Mouse (Mus musculus) layer of hippocampus, postnatal 36 days (tissue): Measurements from ENCODE around the gene Mast4. TPM values are rescaled to one million over a fixed set of nuclear protein-coding genes. Genes with fewer than 3 reads are reported as not detected.
"Not testable (repeated sequence)": the region's sequence is repeated elsewhere in the genome, so short reads cannot be mapped to it uniquely, and the experiment has no call there.

Experiments used
- DNase-seq, 2 experiments: peaks; one replicate each; pipeline ENCODE4 v3.0.0; 2022
- total RNA-seq, 2 experiments: library from RNA; stranded (reverse); gene quantifications; 2 replicates each; pipeline ENCODE4 v1.2.3; 2021

The Mast4 gene
- total RNA-seq, 2 experiments from 2014 or later: 53.3 to 74.6 TPM

DNA sequence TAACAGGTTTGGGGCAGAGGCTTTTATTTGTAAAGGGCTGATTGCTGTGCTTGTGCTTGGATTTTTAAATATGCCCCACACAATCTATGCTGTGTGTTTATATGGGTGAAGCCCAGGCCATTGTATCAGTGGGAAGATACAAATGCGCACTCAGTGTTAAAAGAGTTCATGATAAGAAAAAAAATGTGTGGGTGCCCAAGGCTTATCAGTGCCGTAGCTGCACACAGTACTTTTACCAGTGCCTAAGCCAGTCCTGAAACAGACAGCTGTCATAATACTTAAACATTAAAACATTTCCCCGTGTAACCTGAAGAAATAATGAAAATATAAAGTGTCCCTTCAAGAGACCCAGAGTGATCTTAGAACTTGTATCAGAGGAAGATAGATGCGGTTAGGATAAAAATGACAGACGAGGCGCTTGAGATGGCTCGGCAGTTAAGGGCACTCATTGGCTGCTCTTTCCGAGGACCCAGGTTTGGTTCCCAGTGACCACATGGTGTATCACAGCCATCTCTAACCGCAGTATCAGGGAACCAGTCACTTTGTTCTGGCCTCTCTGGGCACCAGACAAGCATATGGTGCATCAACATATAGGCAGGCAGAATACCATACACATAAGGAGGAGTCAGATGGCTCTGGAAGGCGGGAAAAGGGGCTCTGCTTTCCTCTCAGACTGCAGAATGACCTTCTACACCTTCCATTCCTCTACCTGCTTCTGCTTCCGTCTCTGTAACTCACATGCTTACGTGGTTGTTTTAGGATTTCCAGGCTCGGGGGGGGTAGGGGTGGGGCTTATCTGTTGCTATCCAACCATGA lies 594.4 kb downstream of the Mast4 start:
- no peak for DNase-seq

DNA sequence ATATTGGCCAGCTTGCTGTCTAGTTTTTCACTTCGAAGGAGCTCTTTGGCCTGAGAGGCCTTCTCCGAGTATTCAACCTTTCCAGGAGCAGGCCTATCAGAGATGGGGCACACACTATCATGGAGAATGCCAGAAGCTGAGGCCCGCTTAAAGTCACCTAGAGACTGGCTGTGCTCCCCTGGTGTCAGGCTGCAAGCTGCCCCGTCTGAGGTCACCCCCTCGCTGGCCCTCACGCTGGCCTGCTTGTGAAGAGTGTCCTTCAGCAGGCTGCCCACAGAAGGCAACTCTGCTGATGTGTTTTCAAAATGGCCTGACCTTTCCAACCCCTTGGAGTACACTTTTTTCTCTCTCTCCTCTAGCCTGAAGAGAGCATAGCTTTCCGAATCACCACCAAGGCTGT lies 596.5 kb downstream of the Mast4 start:
- DNase-seq: no peak

DNA sequence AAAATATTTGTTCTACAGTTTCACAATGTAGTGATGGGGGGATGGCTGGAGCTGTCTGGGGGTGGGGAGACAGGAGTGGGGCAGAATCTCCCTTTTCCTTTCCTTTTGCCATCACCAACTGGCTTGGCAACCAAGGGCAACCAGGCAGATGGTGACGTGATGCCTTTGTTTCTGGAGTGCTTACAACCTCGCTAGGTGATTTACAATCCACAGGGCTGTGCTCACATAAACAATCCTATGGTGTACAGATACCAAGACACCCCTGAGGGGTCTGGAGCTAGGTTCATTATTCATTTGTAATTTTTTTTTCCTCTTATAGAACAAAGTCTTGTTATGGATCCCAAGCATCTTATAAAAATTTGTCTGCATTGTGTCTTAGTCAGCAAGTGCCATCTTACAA lies 601.2 kb downstream of the Mast4 start:
- DNase-seq: no peak

DNA sequence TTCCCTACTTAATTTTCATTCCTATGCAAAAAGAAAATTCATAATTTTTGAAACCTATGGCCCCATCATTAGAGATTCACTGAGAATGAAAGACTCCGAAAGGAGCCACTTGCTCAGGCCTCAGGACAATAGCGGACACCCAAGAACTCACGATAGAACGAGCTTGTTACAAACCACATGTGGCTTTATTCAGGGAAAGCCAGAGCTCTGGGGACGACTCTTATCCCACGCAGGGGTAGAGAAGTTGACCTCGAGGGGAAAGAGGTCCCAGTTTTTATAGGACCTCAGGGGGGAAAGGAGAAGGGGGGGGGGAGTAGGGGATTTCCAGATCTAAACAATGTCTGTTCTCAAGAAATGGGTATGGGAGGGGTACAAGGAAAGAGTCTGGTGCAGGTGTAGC lies 605.3 kb downstream of the Mast4 start:
- not testable (repeated sequence) for DNase-seq

DNA sequence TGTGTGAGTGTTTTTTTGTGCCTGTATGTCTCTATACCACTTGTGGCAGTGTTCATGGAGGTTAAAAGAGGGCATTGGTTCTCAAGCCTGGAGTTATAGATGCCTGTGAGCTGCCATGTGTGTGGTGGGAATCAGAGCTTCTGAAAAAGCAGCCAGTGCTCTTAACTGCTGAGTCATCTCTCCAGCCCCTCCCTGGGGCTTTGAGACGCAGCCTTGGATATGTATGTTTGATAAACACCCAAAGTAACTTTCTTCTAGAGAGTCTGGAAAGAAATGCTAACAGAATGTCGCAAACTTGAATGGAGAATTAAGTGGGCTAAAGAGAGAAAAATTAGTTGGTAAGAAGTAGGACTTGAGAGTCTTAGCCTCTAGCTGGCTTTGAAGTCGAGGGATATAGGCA lies 606.3 kb downstream of the Mast4 start:
- no peak for DNase-seq

DNA sequence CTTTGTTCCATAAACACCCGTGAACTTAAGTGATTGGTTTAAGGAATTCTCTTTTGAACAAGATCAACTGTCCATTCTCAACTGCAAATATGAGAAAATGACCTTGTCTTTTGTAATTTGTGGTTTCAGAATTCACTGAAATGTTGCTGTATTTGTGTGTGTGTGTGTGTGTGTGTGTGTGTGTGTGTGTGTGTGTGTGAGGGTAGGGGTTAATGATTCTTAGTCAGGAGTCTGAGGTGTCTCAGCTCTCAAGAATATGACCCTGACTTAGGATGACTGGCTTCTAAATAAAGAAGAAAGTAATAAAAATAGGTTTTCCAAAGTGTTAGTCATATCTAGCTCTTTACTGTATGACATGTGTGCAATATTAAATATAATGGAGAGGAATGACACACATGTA lies 607.4 kb downstream of the Mast4 start:
- no peak for DNase-seq

DNA sequence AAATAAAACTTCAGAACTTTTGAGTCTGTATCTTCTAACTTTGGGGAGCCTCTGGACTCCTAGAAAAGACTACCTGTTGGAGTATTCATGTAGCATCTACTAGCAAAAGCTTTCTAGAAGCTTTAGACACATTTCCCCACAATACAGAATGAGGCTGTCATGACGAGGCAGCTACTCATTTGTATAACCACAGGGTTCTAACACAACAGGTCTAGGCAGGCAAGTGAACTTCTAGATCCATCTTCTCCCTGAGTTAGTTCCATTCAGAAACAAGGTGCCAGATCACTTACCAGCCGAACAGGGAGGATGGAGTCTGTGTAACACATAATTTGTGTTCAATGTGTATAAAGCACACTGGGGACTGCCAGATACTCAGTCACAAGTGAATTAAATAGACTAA lies 608.4 kb downstream of the Mast4 start:
- DNase-seq: no peak

DNA sequence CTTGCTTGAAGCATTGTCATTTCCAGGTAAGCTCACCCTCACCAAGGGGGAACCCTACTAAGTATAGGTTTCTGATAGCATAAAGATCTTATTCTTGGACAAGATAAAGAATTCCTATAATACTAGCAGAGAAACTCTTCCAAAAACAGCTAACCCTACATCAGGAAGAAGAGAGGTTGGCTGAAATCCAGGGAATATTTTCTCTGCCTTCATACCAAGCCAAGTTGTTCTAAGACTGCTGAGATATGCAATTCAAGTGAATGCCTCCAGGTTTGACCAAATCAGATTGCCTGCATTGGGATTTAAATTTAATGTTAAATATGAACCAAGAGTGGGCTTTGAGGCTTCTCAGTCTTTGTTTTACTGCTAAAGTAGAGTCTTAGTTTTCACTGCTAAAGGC lies 608.9 kb downstream of the Mast4 start:
- no peak for DNase-seq

DNA sequence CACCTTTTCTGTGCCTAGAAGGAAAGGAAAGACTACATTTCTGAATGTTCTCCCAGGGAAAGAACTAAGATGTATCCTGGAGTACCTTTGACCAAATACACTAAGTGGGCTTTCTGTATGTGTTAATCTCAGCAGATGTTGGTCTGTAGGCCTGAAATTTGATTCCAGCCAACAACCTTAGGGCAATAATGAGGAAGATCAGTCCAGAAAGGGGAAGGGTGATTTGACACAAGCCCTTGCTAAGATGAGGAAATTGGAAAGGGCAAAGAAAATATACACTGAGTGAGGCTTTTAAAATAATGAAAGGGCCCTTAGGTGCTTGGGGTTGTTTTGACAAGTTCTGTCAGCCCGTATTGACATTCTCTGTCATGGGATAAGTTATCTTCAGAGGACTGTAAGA lies 617.3 kb downstream of the Mast4 start:
- no peak for DNase-seq

DNA sequence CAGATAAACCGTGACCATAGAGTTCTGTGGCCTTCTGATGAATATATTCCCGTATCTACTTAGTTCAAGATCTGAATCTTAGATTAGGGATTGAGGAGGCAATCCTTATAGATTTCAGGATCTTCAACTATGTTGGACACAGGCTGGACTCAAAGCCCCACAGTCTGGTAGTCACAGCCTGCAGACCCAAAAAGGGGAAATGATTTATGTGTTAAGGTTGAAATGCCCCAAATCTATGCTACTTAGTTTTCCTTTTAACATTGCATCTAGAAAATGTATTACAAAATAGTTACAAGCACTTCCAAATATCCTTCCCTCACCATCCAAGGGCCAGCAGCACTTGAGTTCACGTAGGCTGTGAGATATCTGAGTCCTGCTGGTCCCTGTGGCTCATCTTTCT lies 633.6 kb downstream of the Mast4 start:
- DNase-seq: no peak

DNA sequence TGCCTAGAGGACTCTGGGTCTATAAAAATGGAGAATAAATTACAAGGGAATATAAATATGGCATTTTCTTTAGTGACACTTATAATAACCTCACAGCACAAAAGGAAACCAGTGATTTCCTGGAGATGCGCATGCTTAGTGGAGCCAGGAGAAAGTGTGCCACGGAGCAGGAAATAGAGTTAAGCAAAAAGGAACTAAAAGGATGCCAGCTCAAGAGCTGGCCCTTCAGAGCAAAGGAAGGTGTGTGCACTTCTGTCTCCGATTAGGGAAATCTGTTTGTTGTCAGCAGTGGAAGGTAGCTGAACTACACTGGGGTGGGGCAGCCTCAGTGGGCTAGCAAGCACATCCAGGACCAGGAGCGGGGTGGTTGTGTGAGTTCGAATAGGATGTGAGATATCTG lies 634.1 kb downstream of the Mast4 start:
- no peak for DNase-seq

DNA sequence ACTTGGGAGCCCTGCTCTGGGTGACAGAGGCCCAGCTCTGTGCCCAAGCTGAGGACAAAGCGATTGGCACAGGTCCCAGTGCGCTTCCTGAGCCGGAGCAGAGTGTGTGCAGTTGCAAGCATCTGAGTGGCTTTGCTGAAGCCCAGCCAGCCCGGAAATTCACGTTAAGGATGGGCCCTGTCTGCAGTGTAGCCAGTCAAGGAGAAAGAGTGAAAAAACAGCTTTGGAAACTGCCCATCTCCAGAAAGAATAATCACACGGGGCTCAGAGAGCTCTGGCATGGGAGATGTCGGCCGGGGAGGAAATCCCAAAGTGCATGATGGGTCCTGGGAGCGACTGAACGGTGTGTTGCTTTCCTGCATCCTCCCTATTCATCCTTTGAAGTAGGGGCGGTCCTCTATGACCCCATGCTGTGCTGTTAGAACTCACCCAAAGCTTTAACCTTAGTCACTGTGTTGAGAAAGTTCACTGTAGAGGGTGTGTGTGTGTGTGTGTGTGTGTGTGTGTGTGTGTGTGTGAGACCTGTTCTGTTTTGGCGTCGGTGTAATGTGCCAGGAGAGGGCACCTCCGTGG lies 635.5 kb downstream of the Mast4 start:
- peak; percentile 41 to 54 for DNase-seq

DNA sequence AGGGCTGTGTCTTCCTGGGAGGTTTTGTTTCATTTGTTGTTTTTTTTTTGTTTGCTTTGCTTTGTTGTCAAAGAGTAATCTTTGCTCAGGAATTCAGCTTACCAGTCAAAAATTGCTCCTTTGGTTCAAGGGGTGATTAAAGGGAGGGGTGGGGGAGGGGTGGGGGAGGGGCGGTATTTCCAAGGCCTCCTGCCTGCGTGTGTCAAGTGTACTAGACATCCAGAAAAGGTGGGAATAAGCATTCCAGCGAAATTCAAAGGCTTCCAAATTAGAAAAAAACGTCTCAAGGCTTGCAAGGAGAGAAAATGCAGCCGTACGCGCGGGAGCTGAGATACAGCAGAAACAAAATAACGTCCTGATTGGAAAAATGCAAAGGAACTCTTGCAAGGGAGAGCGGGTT lies 636.0 kb downstream of the Mast4 start:
- no peak for DNase-seq

DNA sequence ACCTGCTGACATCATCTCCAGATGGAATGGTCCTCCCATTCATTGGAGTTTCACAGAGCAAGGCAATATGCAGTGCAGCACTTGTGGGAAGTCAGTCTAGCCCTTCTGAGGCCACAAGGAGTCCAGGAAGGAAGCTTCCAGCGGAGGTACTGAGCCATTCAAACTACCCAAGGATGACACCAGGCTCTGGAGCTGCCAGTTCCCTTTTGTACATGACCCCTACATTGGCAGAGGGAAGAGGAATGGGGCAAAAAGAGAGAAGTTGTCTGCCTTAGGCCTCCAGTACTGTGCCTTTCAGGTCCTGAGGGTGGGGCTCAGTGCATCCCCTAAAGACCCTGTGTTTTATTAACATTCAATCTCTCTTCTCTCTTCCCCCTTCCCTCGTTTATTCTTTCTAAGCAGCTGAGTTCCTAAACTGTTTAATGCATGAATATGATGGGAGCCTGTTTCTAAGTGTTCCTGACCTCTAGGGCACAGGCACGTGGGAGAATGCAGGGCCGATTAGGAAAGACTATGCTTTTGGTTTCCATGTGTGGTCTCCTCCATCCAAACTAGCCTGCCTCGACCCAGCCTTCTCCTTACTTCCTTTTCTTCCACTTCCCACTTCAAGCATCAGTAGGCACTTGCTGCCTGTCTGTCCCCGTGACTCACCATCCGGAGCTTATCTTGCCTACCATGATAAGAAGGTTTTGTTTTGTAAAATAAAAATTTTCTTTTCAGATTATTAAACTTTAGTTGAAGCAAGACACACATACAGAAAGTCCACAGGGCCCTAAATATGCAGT lies 639.0 kb downstream of the Mast4 start:
- no peak for DNase-seq

DNA sequence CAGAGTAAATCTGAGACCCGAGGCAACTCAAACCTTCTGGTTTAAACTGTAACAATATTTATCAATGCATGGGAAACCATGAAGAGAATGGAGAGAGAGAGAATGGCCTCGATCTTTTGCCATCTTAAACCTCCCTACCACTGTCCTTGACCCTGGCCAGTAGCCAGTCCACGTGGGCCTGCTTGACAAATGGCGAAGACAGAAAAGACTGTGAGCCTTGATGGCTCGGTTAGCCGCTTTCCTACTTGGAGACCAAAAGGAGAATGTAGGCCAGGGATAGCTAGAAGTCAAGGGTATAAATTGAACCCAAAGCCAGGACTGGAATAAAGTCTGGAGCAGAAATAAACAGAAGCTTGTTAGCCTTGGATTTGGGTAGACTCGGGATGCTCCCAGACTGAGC lies 640.1 kb downstream of the Mast4 start:
- no peak for DNase-seq

DNA sequence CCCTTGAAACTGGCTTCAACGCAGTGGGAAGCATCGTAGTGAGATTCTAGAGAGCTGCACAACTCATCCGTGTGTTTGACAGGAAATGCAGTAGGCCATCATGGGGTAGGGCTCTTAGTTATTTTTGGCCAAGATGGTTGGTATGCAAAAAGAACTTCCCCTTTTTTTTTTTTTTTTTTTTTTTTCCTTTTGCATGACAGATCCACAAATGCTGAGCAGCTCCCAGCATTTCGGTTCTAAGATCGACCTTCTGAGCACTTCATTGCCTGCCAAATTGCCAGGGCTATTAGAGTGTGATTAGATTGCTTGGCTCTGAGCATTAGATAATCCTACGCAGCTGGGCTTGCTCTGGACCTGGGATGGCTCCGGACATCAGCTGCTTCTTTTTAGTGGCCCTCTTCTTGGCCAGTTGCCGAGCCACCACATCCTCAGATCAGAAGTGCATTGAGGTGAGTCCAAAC lies 640.9 kb downstream of the Mast4 start, which contains the start of gene Cd180:
TSS of gene Cd180 (plus strand) at position 218 of the 461 bp plus-strand sequence.
- no peak for DNase-seq

DNA sequence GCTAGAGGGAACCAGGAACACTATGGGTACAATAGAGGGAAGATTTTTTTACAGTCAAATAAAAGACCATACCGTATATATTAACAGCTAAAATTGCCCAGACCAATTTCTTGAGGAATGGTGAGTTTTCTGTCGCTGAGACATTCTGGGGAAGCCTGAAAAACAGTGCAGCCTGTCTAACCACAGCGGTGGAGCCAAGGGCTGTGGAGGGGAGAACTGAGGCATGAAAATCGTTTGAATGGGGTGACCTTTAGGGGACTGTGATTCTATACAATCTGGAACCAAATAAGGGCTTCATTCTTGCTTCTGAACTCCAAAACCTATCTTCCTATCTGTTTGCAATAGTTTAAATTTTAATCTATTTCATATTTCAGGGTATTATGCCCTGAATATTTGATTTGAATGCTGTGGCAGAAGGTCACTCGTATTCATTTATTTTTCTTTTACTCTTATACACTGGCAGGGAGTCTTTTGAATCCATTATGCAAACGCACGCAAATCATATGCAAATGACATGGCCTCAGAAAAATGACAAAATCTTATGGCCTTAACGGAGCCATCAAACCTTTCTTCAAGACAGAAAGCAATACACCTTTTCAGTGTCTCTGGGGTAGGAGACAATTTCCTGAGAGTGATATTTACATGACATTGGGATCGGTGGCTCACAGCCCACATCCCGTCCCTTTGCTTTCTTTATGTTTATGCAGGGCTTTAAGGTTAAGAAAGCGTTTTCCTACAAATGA lies 642.7 kb downstream of the Mast4 start:
- no peak for DNase-seq

DNA sequence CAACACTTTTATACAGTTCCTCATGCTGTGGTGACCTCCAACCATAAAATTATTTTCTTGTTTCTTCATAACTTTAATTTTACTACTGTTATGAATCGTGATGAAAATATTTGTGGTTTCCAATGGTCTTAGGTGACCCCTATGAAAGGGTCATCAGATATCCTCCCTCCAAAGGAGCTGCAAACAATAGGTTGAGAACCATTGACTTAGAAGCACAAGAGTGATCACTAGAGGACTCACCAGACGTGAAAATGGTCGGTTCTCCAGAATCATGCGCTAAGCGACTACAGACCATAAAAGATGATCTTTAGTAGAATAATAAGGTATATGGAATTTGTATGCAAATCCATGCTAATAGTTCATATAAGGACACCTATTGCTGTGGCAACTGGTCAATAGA lies 644.1 kb downstream of the Mast4 start:
- DNase-seq: no peak

DNA sequence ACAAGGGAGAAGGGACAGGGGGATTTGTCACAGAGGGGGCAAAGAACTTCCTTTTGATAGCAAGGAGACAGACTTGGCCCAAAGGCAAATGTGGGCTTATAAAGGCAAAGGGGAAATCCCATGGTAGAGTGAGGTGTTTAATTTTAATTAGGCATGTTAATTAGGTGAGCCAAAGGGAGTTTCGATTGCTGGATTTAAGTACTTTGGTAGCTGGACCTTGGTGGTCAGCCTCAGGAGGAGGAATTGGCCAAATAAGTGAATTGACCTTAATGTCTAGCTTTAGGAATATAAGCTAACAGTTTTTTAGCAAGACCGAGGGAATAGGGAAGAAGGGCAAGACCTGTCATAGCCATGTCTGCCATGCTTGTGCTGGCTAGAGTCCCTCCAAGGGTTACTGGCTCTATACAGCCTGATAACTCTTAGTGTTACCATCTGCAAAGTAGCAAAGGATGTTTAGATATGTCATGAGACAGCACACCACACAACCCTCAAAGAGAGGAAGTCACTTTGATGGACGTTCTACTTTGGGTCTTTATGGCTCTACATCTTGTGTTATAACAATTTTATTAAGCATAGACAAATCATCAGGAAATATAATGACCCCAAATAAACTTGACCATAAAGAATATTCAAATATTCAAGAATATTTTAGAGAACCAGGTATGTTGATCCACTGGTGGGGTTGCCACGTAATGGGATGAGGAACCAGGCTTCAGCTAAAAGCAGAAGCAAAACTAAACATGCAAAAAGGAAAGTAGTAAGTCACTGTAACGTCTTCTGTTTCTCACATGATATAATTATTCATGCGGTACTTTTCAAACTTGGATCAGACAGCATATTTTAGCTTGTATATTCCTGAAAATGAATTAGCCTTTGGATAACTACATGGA lies 644.9 kb downstream of the Mast4 start:
- no peak for DNase-seq

DNA sequence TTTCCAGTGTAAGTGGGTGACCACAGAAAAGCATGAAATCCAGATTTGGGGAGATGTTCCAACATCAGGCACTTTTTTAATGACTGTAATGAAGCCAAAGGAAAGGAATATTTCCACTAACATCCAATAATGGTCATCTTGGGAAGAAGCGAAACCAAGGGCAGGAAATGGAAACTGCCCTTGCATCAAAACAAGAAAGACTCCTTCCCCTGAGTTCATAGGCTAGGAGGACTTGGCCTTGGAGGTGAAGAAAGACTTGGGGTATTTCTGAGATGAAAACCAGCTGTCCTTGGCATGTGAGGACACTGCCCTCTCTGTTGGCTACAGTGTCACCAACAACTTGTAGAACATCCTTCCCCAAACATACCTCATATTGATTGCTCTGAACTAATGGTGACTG lies 646.2 kb downstream of the Mast4 start:
- DNase-seq: no peak

DNA sequence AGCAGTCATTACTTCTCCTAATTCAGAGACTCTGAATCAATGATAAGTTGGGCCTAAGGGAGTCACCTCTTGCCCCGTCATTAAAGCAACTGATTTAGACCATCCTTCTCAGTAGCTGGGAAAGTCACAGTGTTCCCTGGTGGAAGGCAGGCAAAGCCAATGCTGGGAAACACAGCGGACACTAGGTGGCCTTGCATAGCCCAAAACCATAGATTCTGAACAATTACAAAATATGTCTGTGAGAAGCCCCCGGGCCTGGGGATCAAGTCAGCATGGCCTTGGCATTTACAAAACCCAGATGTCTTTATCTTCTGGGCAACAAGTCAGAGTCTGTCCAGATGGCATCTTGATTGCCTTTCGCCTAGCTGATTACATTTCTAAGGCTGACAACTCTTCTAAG lies 649.4 kb downstream of the Mast4 start:
- no peak for DNase-seq
